Mouse (Mus musculus): ENCODE data around the gene Cfap126. TPM values are rescaled to one million over a fixed set of nuclear protein-coding genes. Genes with fewer than 3 reads are reported as not detected.

Gene Cfap126
- total RNA-seq, 1 experiment from 2014 or later, result 6.2 TPM

DNA sequence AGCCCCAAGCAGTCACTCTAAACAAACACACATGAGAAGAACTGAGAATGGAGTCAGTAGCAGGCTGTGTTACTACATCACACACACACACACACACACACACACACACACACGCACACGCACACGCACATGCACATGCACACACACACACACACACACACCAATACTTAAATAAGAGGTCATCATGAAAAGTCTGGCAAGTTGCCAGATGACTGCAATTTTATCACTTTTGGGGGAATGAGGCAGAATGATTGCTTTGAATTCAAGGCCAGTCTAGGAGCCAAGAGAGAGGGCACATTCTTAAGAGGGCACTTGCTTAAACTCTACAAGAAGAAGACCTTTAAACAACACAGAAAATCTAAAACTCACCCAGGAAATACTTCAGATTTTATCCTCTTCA is 48.8 kb downstream of the Cfap126 start:
- no peak for ATAC-seq (replicated peaks; ENCODE audit: insufficient number of reproducible peaks, low FRiP score, low TSS enrichment, poor library complexity, severe bottlenecking)

GRCm38 (mm10) chr1:171164258-171164657 is 50.5 kb downstream of the Cfap126 start:
- ATAC-seq (replicated peaks; ENCODE audit: insufficient number of reproducible peaks, low FRiP score, low TSS enrichment, poor library complexity, severe bottlenecking), result no peak

DNA sequence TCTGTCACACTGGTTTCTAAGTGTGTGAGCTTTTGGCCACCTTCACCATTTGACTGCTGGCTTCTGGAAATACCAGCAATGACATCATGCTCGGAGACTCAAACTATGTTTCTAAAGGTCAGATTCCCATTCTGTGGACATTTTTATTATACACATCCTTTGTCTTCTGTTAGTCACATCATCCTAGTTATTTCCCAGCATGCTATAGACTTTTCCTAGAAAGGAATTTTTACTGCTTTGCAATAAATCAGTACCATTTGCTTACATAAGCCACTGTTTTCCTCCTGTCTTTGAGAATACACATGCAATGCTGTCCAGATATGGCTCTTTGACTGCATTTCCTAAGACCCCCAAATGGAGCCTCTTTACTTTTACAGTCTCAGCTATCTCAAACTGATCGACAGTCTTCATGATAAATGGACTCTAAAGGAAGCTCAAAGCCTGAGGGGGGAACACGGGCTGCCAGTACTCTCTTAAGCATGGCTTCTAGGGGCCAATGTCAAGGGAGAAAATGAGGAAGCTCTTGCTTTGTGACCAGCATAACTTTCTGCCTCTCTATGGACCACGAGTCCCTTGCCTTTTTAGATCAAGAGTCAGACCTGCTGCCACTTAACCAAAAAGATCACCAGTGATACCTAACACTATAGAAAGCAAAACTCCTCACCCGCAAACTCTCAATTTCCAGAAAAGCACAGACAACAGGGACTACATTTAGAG is 52.1 kb downstream of the Cfap126 start:
- ATAC-seq (replicated peaks; ENCODE audit: insufficient number of reproducible peaks, low FRiP score, low TSS enrichment, poor library complexity, severe bottlenecking), result no peak

DNA sequence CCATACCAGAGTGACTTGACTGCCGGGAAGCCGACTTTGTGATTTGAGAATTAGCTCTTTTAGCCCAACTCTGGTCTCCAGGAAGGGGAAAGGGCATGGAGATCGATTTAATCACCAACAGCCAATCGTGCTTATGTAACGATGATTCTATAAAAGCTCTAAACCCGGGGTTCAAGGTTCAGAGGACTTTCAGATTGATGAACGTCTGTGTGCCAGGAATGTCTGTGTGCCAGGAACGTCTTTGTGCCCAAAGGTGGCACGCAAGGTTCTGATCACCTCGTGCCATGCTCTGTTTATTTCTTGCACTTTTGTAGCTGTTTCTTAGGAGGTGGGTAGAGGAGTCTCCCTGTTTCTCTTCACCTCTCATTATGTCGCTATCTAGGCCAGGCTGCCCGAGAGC is 55.2 kb downstream of the Cfap126 start:
- ATAC-seq (replicated peaks; ENCODE audit: insufficient number of reproducible peaks, low FRiP score, low TSS enrichment, poor library complexity, severe bottlenecking), result no peak

DNA sequence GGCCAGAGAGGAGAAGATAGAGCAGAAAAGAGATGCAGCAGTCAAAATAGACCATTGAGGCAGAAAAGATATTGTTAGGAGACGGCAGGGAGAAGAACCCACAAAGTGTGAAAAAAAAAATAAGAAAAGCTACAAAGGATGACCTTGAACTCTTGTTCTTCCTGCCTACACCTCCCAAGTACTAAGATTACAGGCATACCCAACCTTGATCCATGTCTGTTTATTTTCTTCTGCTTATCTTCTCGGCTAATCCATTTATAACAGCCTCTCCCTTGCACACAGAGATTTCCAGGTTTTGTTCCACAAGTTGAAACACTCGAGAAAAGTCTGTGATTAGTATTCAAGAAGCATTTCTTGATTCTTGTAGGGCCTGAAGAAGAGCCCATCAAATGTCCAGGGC is 56.2 kb downstream of the Cfap126 start:
- no peak for ATAC-seq (replicated peaks; ENCODE audit: insufficient number of reproducible peaks, low FRiP score, low TSS enrichment, poor library complexity, severe bottlenecking)

GRCm38 (mm10) chr1:171171138-171171537 is 57.4 kb downstream of the Cfap126 start:
- no peak for ATAC-seq (replicated peaks; ENCODE audit: insufficient number of reproducible peaks, low FRiP score, low TSS enrichment, poor library complexity, severe bottlenecking)

GRCm38 (mm10) chr1:171172779-171173178 is 59.1 kb downstream of the Cfap126 start:
- no peak for ATAC-seq (replicated peaks; ENCODE audit: insufficient number of reproducible peaks, low FRiP score, low TSS enrichment, poor library complexity, severe bottlenecking)

Other genes starting within 250 kb of the Cfap126 start
- gene Atf6, start 246.1 kb upstream of the Cfap126 start, total RNA-seq (2017), result 45.8 to 71.9 TPM (median 49.6 TPM) in 3 replicates
- 0.97 TPM in 1 of 3 replicates, not detected in the others for gene Gm26620, start 228.9 kb upstream of the Cfap126 start, total RNA-seq (2017)
- gene Dusp12, start 228.4 kb upstream of the Cfap126 start, total RNA-seq (2017), result 7.0 to 16.2 TPM (median 9.7 TPM) in 3 replicates
- 0.43 TPM in 1 of 3 replicates, not detected in the others for gene Fcrlb, start 201.0 kb upstream of the Cfap126 start, total RNA-seq (2017)
- 25.8 to 50.1 TPM (median 35.3 TPM) in 3 replicates for gene Fcrla, start 186.3 kb upstream of the Cfap126 start, total RNA-seq (2017)
- gene Fcgr2b, start 137.4 kb upstream of the Cfap126 start, total RNA-seq (2017), result 181 to 197 TPM (median 187 TPM) in 3 replicates
- gene Fcgr4, start 95.0 kb upstream of the Cfap126 start, total RNA-seq (2017), result 364 to 612 TPM (median 571 TPM) in 3 replicates
- gene Fcgr3, start 49.0 kb upstream of the Cfap126 start, total RNA-seq (2017), result 270 to 442 TPM (median 434 TPM) in 3 replicates
- 15.7 to 38.4 TPM (median 25.1 TPM) in 3 replicates for gene Sdhc, start 36.7 kb downstream of the Cfap126 start, total RNA-seq (2017)
- gene Mpz, start 36.8 kb downstream of the Cfap126 start, total RNA-seq (2017), result not detected in 3 replicates
- gene Pcp4l1, start 82.3 kb downstream of the Cfap126 start, total RNA-seq (2017), result 0.29 to 2.0 TPM in 2 of 3 replicates, not detected in the other
- gene Nr1i3, start 100.1 kb downstream of the Cfap126 start, total RNA-seq (2017), result 0.19 to 0.86 TPM in 2 of 3 replicates, not detected in the other
- 5.0 to 10.2 TPM (median 9.3 TPM) in 3 replicates for gene Tomm40l, start 108.6 kb downstream of the Cfap126 start, total RNA-seq (2017)
- not detected in 3 replicates for gene Apoa2, start 111.1 kb downstream of the Cfap126 start, total RNA-seq (2017)
- 875 to 1,050 TPM (median 955 TPM) in 3 replicates for gene Fcer1g, start 120.4 kb downstream of the Cfap126 start, total RNA-seq (2017)
- gene Adamts4, start 136.5 kb downstream of the Cfap126 start, total RNA-seq (2017), result not detected in 3 replicates
- 172 to 231 TPM (median 231 TPM) in 3 replicates for gene Ndufs2, start 137.5 kb downstream of the Cfap126 start, total RNA-seq (2017)
- 32.4 to 35.5 TPM (median 34.3 TPM) in 3 replicates for gene B4galt3, start 156.4 kb downstream of the Cfap126 start, total RNA-seq (2017)
- 9.2 to 14.2 TPM (median 11.1 TPM) in 3 replicates for gene Ppox, start 167.3 kb downstream of the Cfap126 start, total RNA-seq (2017)
- gene Usp21, start 174.1 kb downstream of the Cfap126 start, total RNA-seq (2017), result 8.1 to 12.6 TPM (median 11.2 TPM) in 3 replicates
- gene Ufc1, start 181.1 kb downstream of the Cfap126 start, total RNA-seq (2017), result 46.7 to 66.9 TPM (median 63.4 TPM) in 3 replicates
- 9.8 to 12.6 TPM (median 11.4 TPM) in 3 replicates for gene Dedd, start 215.2 kb downstream of the Cfap126 start, total RNA-seq (2017)
- 35.1 to 41.2 TPM (median 36.1 TPM) in 3 replicates for gene Nit1, start 231.7 kb downstream of the Cfap126 start, total RNA-seq (2017)
- gene Pfdn2, start 231.8 kb downstream of the Cfap126 start, total RNA-seq (2017), result 26.8 to 86.9 TPM (median 34.0 TPM) in 3 replicates
- gene Klhdc9, start 246.9 kb downstream of the Cfap126 start, total RNA-seq (2017), result not detected in 3 replicates